Mouse (Mus musculus) inflammation-experienced regulatory T-cells (primary cell): ENCODE results near the gene Fcgr3. TPM values are rescaled to one million over a fixed set of nuclear protein-coding genes. Genes with fewer than 3 reads are reported as not detected.

Source experiments
- polyA plus RNA-seq, 2 experiments: library from polyadenylated mRNA; unstranded; fragments of 100-300 nt; shearing (Covaris generic); gene quantifications; one replicate each; pipeline ENCODE4 v1.2.1; 2017

Gene Fcgr3
- 1 to 10 TPM in 1 of 2 experiments, under 1 TPM in 1; 0.36 to 4.0 TPM for polyA plus RNA-seq

GRCm38 (mm10) chr1:171064491-171065242 is at the start of gene Fcgr3:
Gene Fcgr3, minus strand, starts transcription at chr1:171064935.

GRCm38 (mm10) chr1:171113873-171114299 is 49.2 kb upstream of the Fcgr3 start, which contains the start of gene Cfap126:
Gene Cfap126, plus strand, starts transcription at chr1:171113918.

DNA sequence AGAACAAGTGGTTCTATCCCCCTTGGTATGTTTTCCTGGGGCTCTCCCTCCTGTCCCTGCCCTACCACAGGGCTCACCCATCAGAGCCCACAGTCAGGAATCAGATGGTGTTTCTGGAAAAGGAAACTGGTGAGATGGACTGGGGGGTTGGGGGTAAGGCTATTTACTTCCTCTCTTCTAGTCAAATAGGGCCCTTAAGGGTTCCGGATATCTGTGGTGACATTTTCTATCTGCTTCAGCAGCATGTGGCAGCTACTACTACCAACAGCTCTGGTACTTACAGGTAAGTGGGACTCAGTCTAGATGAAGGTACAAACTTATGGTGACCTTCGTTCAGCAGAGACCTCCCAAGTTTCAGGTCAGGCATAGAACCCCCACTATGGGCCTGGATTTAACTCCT is 46.0 kb downstream of the Fcgr3 start, which contains the start of gene Fcgr4:
Fcgr4 (plus strand) TSS at position 184 of the 400 bp plus-strand sequence.

Other genes with a start within 250 kb of the Fcgr3 start
- gene Atf6, start 197.2 kb downstream of the Fcgr3 start, polyA plus RNA-seq: 10 to 100 TPM in 1 of 2 experiments, 1 to 10 TPM in 1; 7.5 to 11.2 TPM
- 1 to 10 TPM in 1 of 2 experiments, not detected in 1; 1.7 TPM for gene Gm26620, start 179.9 kb downstream of the Fcgr3 start, polyA plus RNA-seq
- 10 to 100 TPM; 34.1 to 39.8 TPM for gene Dusp12, start 179.4 kb downstream of the Fcgr3 start, polyA plus RNA-seq
- gene Fcrlb, start 152.0 kb downstream of the Fcgr3 start, polyA plus RNA-seq: not detected
- 1 to 10 TPM; 1.3 to 2.1 TPM for gene Fcrla, start 137.4 kb downstream of the Fcgr3 start, polyA plus RNA-seq
- 1 to 10 TPM; 1.5 to 4.3 TPM for gene Fcgr2b, start 88.4 kb downstream of the Fcgr3 start, polyA plus RNA-seq
- 1 to 10 TPM in 1 of 2 experiments, under 1 TPM in 1; 0.17 to 2.2 TPM for gene Fcgr4, start 46.0 kb downstream of the Fcgr3 start, polyA plus RNA-seq
- gene Cfap126, start 49.0 kb upstream of the Fcgr3 start, polyA plus RNA-seq: 1 to 10 TPM in 1 of 2 experiments, not detected in 1; 3.6 TPM
- gene Sdhc, start 85.7 kb upstream of the Fcgr3 start, polyA plus RNA-seq: 100 to 1,000 TPM; 156 to 158 TPM
- gene Mpz, start 85.8 kb upstream of the Fcgr3 start, polyA plus RNA-seq: under 1 TPM in 1 of 2 experiments, not detected in 1; 0.36 TPM
- under 1 TPM in 1 of 2 experiments, not detected in 1; 0.17 TPM for gene Pcp4l1, start 131.3 kb upstream of the Fcgr3 start, polyA plus RNA-seq
- gene Nr1i3, start 149.0 kb upstream of the Fcgr3 start, polyA plus RNA-seq: 1 to 10 TPM in 1 of 2 experiments, under 1 TPM in 1; 0.27 to 1.2 TPM
- gene Tomm40l, start 157.6 kb upstream of the Fcgr3 start, polyA plus RNA-seq: 10 to 100 TPM; 29.9 to 43.7 TPM
- gene Apoa2, start 160.1 kb upstream of the Fcgr3 start, polyA plus RNA-seq: not detected
- gene Fcer1g, start 169.4 kb upstream of the Fcgr3 start, polyA plus RNA-seq: 10 to 100 TPM in 1 of 2 experiments, 1 to 10 TPM in 1; 3.4 to 15.4 TPM
- gene Adamts4, start 185.5 kb upstream of the Fcgr3 start, polyA plus RNA-seq: 1 to 10 TPM in 1 of 2 experiments, not detected in 1; 1.3 TPM
- gene Ndufs2, start 186.5 kb upstream of the Fcgr3 start, polyA plus RNA-seq: 100 to 1,000 TPM; 174 to 195 TPM
- gene B4galt3, start 205.4 kb upstream of the Fcgr3 start, polyA plus RNA-seq: 10 to 100 TPM; 39.8 to 41.4 TPM
- 10 to 100 TPM; 63.5 to 98.8 TPM for gene Ppox, start 216.3 kb upstream of the Fcgr3 start, polyA plus RNA-seq
- 10 to 100 TPM; 58.7 to 64.2 TPM for gene Usp21, start 223.1 kb upstream of the Fcgr3 start, polyA plus RNA-seq
- 10 to 100 TPM; 64.4 to 71.1 TPM for gene Ufc1, start 230.1 kb upstream of the Fcgr3 start, polyA plus RNA-seq